Mouse (Mus musculus): ENCODE data around the gene Cdc42ep2.
A peak's percentile ranks its signal among the peaks of the same experiment; 100 is the strongest.

Cdc42ep2 gene

GRCm38 (mm10) chr19:5872528-5872927, 52.1 kb downstream of the Cdc42ep2 start:
- DNase-seq = no peak

- DNase-seq = no peak
Measured at GRCm38 (mm10) chr19:5871683-5872082, 52.9 kb downstream of the Cdc42ep2 start.

GRCm38 (mm10) chr19:5871273-5871672, 53.3 kb downstream of the Cdc42ep2 start:
- peak; percentile 75 to 85 for DNase-seq

- DNase-seq = no peak
Measured at GRCm38 (mm10) chr19:5868096-5868495, 56.5 kb downstream of the Cdc42ep2 start.

All from lung, postnatal 4 days (tissue).